Mouse (Mus musculus) G1E (cell line): Measurements from ENCODE around the gene Armc9. TPM values are rescaled to one million over a fixed set of nuclear protein-coding genes. Genes with fewer than 3 reads are reported as not detected.
A peak's percentile ranks its signal among the peaks of the same experiment; 100 is the strongest.

ENCODE experiments used
- ATAC-seq: 2 replicates; pipeline ENCODE4 v1.8.0; 2016; ENCODE audit warnings: mild to moderate bottlenecking; ENCODE audit not compliant: insufficient number of reproducible peaks, poor library complexity, low FRiP score, severe bottlenecking; ENCODE audit errors: extremely low read depth
- DNase-seq: peaks from one replicate; pipeline ENCODE4 v3.0.0; 2012; ENCODE audit warnings: low spot score
- H3K27me3 ChIP-seq: 2 replicates; pipeline ENCODE4 v1.6.1; 2012; ENCODE audit warnings: mild to moderate bottlenecking, low read length, inconsistent platforms; ENCODE audit not compliant: insufficient read depth
- H3K36me3 ChIP-seq: replicated peaks from 2 replicates; pipeline ENCODE3; 2012; ENCODE audit warnings: mild to moderate bottlenecking, inconsistent platforms
- H3K4me1 ChIP-seq: 2 replicates; pipeline ENCODE4 v1.6.1; 2012; ENCODE audit warnings: low read depth, low read length, inconsistent platforms, mixed read lengths; ENCODE audit not compliant: insufficient read depth
- H3K4me3 ChIP-seq: 2 replicates; pipeline ENCODE4 v1.5.1; 2012; ENCODE audit warnings: low read depth, mild to moderate bottlenecking, inconsistent platforms, low read length, moderate library complexity, mixed read lengths
- H3K9me3 ChIP-seq: replicated peaks from 2 replicates; pipeline ENCODE4 v1.6.1; 2012; ENCODE audit warnings: inconsistent platforms
- CTCF ChIP-seq: IDR thresholded peaks from 2 replicates; pipeline ENCODE4 v1.5.1; 2012; ENCODE audit warnings: low read depth, low read length, inconsistent platforms, mixed read lengths
- GATA1 ChIP-seq: IDR thresholded peaks from 2 replicates; pipeline ENCODE4 v1.6.1; 2012; ENCODE audit warnings: borderline replicate concordance, low read length, inconsistent platforms, mixed read lengths
- GATA2 ChIP-seq: IDR thresholded peaks from 2 replicates; pipeline ENCODE4 v1.6.1; 2012; ENCODE audit warnings: low read depth, low read length, inconsistent platforms, borderline replicate concordance
- POLR2AphosphoS5 ChIP-seq: IDR thresholded peaks from 2 replicates; pipeline ENCODE4 v1.6.1; 2012; ENCODE audit warnings: low read depth, low read length, inconsistent platforms; ENCODE audit not compliant: insufficient replicate concordance
- TAL1 ChIP-seq: conservative IDR thresholded peaks from 2 replicates; pipeline ENCODE4 v1.6.1; 2012; ENCODE audit warnings: low read depth, low read length, inconsistent platforms, mixed read lengths
- polyA plus RNA-seq: library from polyadenylated mRNA; stranded (reverse); fragments of >175 nt; gene quantifications from 2 replicates; pipeline ENCODE4 v1.2.3, GENCODE M21; 2012
- total RNA-seq, 2 experiments: library from RNA; stranded (forward) in 1 of 2; stranded (reverse) in 1 of 2; fragments of 200-1000 nt in 1 of 2; fragments of >200 nt in 1 of 2; fragmentation: Nextera tagmentation in 1 of 2; gene quantifications; 2 replicates each; pipeline ENCODE4 v1.2.3; 2014 to 2017

The Armc9 gene
- total and polyA plus RNA-seq, 3 experiments: 4.8 to 15.0 (median 12.3) TPM

DNA sequence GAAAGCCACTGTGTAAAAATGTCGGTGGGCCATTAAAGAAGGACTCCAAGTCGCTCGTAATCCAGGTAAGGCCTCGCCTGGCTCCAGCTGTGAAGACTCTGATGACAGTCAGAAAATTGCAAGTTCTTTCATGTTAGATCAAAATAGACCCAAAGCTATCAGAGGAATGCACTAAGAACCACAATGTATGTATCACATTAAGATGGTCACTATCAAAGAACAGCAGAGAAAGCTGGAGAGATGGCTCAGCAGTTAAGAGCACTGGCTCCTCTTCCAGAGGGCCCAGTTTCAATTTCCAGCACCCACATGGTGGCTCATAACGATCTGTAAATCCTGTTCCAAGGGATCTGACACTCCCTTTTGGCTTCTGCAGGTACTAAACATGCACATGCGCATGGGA, 5.5 kb downstream of the Armc9 start:
- no peaks in the 10 kb centered on the region for H3K9me3 ChIP-seq
- ATAC-seq (no peak), DNase-seq (no peak)
- no peaks in the 10 kb centered on the region for H3K27me3 ChIP-seq
- peaks cover 9% of the 10 kb centered on the region for H3K4me1 ChIP-seq
- TF ChIP-seq GATA2 (no peak), TAL1 (no peak), CTCF (no peak), GATA1 (no peak), POLR2AphosphoS5 (no peak)
- H3K36me3 ChIP-seq: peaks cover 79% of the 10 kb centered on the region
- no peak overlapping the region for H3K4me3 ChIP-seq

GRCm38 (mm10) chr1:86160479-86160878, 5.9 kb downstream of the Armc9 start:
- H3K9me3 ChIP-seq: no peaks in the 10 kb centered on the region
- no peak for DNase-seq
- H3K27me3 ChIP-seq: no peaks in the 10 kb centered on the region
- H3K4me1 ChIP-seq: peaks cover 5% of the 10 kb centered on the region
- H3K4me3 ChIP-seq: no peak overlapping the region
- no peak for TF ChIP-seq GATA1
- TF ChIP-seq POLR2AphosphoS5: no peak
- TF ChIP-seq CTCF: no peak
- TF ChIP-seq GATA2: no peak
- no peak for TF ChIP-seq TAL1
- H3K36me3 ChIP-seq: peaks cover 83% of the 10 kb centered on the region
- no peak for ATAC-seq

GRCm38 (mm10) chr1:86161061-86161460, 6.5 kb downstream of the Armc9 start:
- Histone ChIP-seq H3K9me3 (no peaks in the 10 kb centered on the region), H3K36me3 (peaks cover 80% of the 10 kb centered on the region), H3K27me3 (no peaks in the 10 kb centered on the region), H3K4me1 (no peaks in the 10 kb centered on the region; the same call in 1 of the 2 replicates), H3K4me3 (no peak overlapping the region)
- ATAC-seq: no peak
- TF ChIP-seq GATA1 (no peak), GATA2 (no peak), POLR2AphosphoS5 (no peak), CTCF (no peak), TAL1 (no peak)
- no peak for DNase-seq

DNA sequence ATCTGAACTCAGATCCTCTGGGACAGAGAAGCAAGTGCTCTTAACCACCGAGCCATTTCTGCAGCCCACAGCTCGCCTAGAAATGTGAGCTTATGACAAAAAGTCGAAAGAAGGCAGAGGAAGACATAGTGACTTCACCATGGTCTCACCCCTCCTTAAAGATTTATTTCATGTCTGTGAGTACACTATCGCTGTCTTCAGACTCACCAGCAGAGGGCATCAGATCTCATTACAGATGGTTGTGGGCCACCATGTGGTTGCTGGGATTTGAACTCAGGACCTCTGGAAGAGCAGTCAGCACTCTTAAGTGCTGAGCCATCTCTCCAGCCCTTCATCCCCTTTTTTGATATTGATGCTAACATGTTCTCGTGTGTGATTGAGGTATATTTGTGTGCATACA, 20.0 kb downstream of the Armc9 start:
- Histone ChIP-seq H3K36me3 (peaks cover 67% of the 10 kb centered on the region), H3K4me1 (peaks cover 3% of the 10 kb centered on the region; the same call in 1 of the 2 replicates), H3K9me3 (no peaks in the 10 kb centered on the region), H3K4me3 (no peak overlapping the region), H3K27me3 (no peaks in the 10 kb centered on the region)
- no peak for TF ChIP-seq TAL1
- TF ChIP-seq GATA2: no peak
- no peak for TF ChIP-seq CTCF
- no peak for TF ChIP-seq POLR2AphosphoS5
- no peak for TF ChIP-seq GATA1
- DNase-seq (no peak), ATAC-seq (no peak)

GRCm38 (mm10) chr1:86176066-86176465, 21.5 kb downstream of the Armc9 start:
- no peaks in the 10 kb centered on the region for H3K27me3 ChIP-seq
- no peaks in the 10 kb centered on the region for H3K9me3 ChIP-seq
- H3K36me3 ChIP-seq: peaks cover 68% of the 10 kb centered on the region
- ATAC-seq (no peak), DNase-seq (no peak)
- TF ChIP-seq CTCF (no peak), GATA2 (no peak), POLR2AphosphoS5 (no peak), TAL1 (no peak), GATA1 (no peak)
- H3K4me1 ChIP-seq: peaks cover 3% of the 10 kb centered on the region; the same call in 1 of the 2 replicates
- H3K4me3 ChIP-seq: no peak overlapping the region

DNA sequence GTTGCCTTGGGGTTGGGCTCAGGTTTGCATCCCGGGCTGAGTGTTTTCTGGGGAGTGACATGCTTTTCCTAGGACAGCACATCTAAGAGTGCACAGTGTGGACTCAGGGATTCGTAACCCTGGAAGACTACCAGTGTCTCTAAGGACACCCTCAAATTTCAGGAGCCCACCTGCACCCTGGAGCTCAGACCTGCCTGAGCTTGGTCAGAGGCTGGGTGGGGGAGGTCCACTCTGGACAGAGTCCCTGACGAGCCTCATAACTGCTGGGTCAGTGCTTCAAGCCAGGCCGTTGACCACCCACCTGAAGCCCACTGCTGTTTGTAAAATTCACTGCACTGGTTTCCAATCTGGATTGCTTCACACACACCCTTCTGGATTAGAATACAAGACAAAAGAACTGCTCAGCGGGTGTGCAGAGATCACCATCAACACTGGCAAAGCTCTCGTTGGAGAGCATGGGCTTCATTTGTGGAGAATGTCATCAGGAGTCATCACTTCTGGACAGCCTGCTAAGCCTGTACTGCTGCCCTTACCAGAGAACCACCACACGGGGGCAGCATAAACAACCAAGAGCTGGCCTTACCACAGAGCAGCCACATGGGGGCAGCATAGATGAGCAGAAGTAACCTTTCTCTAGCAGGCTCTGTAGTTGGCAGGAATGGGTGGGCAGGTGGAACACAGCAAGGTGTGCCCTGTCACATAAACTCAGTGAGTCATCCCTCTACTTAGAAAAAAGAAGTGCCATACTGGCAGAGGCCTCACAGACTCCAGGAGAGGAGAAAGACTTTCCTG, 24.1 kb downstream of the Armc9 start:
- Histone ChIP-seq H3K27me3 (no peaks in the 10 kb centered on the region), H3K9me3 (no peaks in the 10 kb centered on the region), H3K4me3 (no peak overlapping the region), H3K4me1 (peaks cover 3% of the 10 kb centered on the region; the same call in 1 of the 2 replicates), H3K36me3 (peaks cover 65% of the 10 kb centered on the region)
- peak; percentile 75 for DNase-seq
- peak; percentile 89 for ATAC-seq
- TF ChIP-seq GATA2 (no peak), POLR2AphosphoS5 (no peak), GATA1 (no peak), CTCF (peak; percentile 100)
